Mouse (Mus musculus): ENCODE results near the gene Nos1ap. TPM values are rescaled to one million over a fixed set of nuclear protein-coding genes. Genes with fewer than 3 reads are reported as not detected.

Nos1ap gene
- polyA plus RNA-seq, 1 experiment from 2014 or later = 8.0 TPM

GRCm38 (mm10) chr1:170489450-170489849 is 100.2 kb downstream of the Nos1ap start:
- no peak for DNase-seq (ENCODE audit: low spot score)
- Histone ChIP-seq H3K27me3 (replicated peaks; ENCODE audit: insufficient read depth, low read length) (no peaks in the 10 kb centered on the region), H3K9ac (replicated peaks; ENCODE audit: low read depth) (no peak overlapping the region), H3K4me2 (replicated peaks; ENCODE audit: low read depth, low read length) (no peak overlapping the region), H3K27ac (ENCODE audit: low read length) (no peak overlapping the region), H3K4me1 (ENCODE audit: insufficient read depth, low read depth, low read length) (no peaks in the 10 kb centered on the region), H3K4me3 (ENCODE audit: low read depth, low read length) (no peak overlapping the region), H3K9me3 (ENCODE audit: low read length) (no peaks in the 10 kb centered on the region), H3K36me3 (ENCODE audit: insufficient read depth, low read length) (no peaks in the 10 kb centered on the region)
- ATAC-seq = no peak
- TF ChIP-seq EP300 (IDR thresholded peaks at IDR 0.05) = no peak
- no peak for TF ChIP-seq CTCF (IDR thresholded peaks at IDR 0.05)
- 86% methylated on average over 6 of the region's 6 CpGs for WGBS

GRCm38 (mm10) chr1:170485119-170485518 is 104.5 kb downstream of the Nos1ap start:
- Histone ChIP-seq H3K9me3 (ENCODE audit: low read length) (no peaks in the 10 kb centered on the region), H3K27me3 (replicated peaks; ENCODE audit: insufficient read depth, low read length) (no peaks in the 10 kb centered on the region), H3K36me3 (ENCODE audit: insufficient read depth, low read length) (no peaks in the 10 kb centered on the region), H3K9ac (replicated peaks; ENCODE audit: low read depth) (no peak overlapping the region), H3K4me1 (ENCODE audit: insufficient read depth, low read depth, low read length) (no peaks in the 10 kb centered on the region), H3K27ac (ENCODE audit: low read length) (no peak overlapping the region), H3K4me2 (replicated peaks; ENCODE audit: low read depth, low read length) (no peak overlapping the region), H3K4me3 (ENCODE audit: low read depth, low read length) (no peak overlapping the region)
- 22% methylated on average over 4 of the region's 4 CpGs for WGBS
- ATAC-seq = no peak
- DNase-seq (ENCODE audit: low spot score) = peak; percentile 14
- TF ChIP-seq CTCF (IDR thresholded peaks at IDR 0.05) = no peak

GRCm38 (mm10) chr1:170482236-170482905 is 107.3 kb downstream of the Nos1ap start:
- TF ChIP-seq CTCF (IDR thresholded peaks at IDR 0.05) (no peak), EP300 (IDR thresholded peaks at IDR 0.05) (no peak)
- ATAC-seq = no peak
- DNase-seq (ENCODE audit: low spot score) = no peak
- 64% methylated on average over 7 of the region's 8 CpGs for whole genome bisulfite sequencing
- H3K36me3 ChIP-seq (ENCODE audit: insufficient read depth, low read length) = no peaks in the 10 kb centered on the region
- H3K4me2 ChIP-seq (replicated peaks; ENCODE audit: low read depth, low read length) = no peak overlapping the region
- peaks cover 5% of the 10 kb centered on the region; the same call in 1 of the 2 replicates for H3K4me1 ChIP-seq (ENCODE audit: insufficient read depth, low read depth, low read length)
- no peak overlapping the region for H3K27ac ChIP-seq (ENCODE audit: low read length)
- no peak overlapping the region for H3K4me3 ChIP-seq (ENCODE audit: low read depth, low read length)
- no peak overlapping the region for H3K9ac ChIP-seq (replicated peaks; ENCODE audit: low read depth)
- H3K27me3 ChIP-seq (replicated peaks; ENCODE audit: insufficient read depth, low read length) = no peaks in the 10 kb centered on the region
- no peaks in the 10 kb centered on the region for H3K9me3 ChIP-seq (ENCODE audit: low read length)

- no peak overlapping the region for H3K4me3 ChIP-seq (ENCODE audit: low read depth, low read length)
- no peaks in the 10 kb centered on the region for H3K27me3 ChIP-seq (replicated peaks; ENCODE audit: insufficient read depth, low read length)
- ATAC-seq = no peak
- no peak for TF ChIP-seq CTCF (IDR thresholded peaks at IDR 0.05)
- no peak for TF ChIP-seq EP300 (IDR thresholded peaks at IDR 0.05)
- peaks cover 5% of the 10 kb centered on the region; the same call in 1 of the 2 replicates for H3K4me1 ChIP-seq (ENCODE audit: insufficient read depth, low read depth, low read length)
- H3K27ac ChIP-seq (ENCODE audit: low read length) = peak overlapping the region; percentile 20; the same call in 1 of the 2 replicates
- no peaks in the 10 kb centered on the region for H3K9me3 ChIP-seq (ENCODE audit: low read length)
- no peak overlapping the region for H3K4me2 ChIP-seq (replicated peaks; ENCODE audit: low read depth, low read length)
- DNase-seq (ENCODE audit: low spot score) = no peak
- H3K9ac ChIP-seq (replicated peaks; ENCODE audit: low read depth) = no peak overlapping the region
- WGBS = 58% methylated on average over 3 of the region's 3 CpGs
- H3K36me3 ChIP-seq (ENCODE audit: insufficient read depth, low read length) = no peaks in the 10 kb centered on the region
Observed at GRCm38 (mm10) chr1:170481093-170481492, 108.6 kb downstream of the Nos1ap start.

- no peaks in the 10 kb centered on the region for H3K27me3 ChIP-seq (replicated peaks; ENCODE audit: insufficient read depth, low read length)
- no peak overlapping the region for H3K27ac ChIP-seq (ENCODE audit: low read length)
- TF ChIP-seq EP300 (IDR thresholded peaks at IDR 0.05) (no peak; the same call in 1 of the 2 replicates), CTCF (IDR thresholded peaks at IDR 0.05) (no peak)
- 1% methylated on average over 3 of the region's 3 CpGs for WGBS
- no peak overlapping the region for H3K9ac ChIP-seq (replicated peaks; ENCODE audit: low read depth)
- DNase-seq (ENCODE audit: low spot score) (no peak), ATAC-seq (peak; percentile 60)
- H3K4me2 ChIP-seq (replicated peaks; ENCODE audit: low read depth, low read length) = no peak overlapping the region
- no peaks in the 10 kb centered on the region for H3K36me3 ChIP-seq (ENCODE audit: insufficient read depth, low read length)
- no peak overlapping the region for H3K4me3 ChIP-seq (ENCODE audit: low read depth, low read length)
- H3K9me3 ChIP-seq (ENCODE audit: low read length) = no peaks in the 10 kb centered on the region
- H3K4me1 ChIP-seq (ENCODE audit: insufficient read depth, low read depth, low read length) = peaks cover 5% of the 10 kb centered on the region; the same call in 1 of the 2 replicates
Observed at GRCm38 (mm10) chr1:170479458-170479798, 110.2 kb downstream of the Nos1ap start.

GRCm38 (mm10) chr1:170478791-170479457 is 110.7 kb downstream of the Nos1ap start:
- Histone ChIP-seq H3K27ac (ENCODE audit: low read length) (peak overlapping the region; percentile 16; the same call in 1 of the 2 replicates), H3K4me1 (ENCODE audit: insufficient read depth, low read depth, low read length) (peaks cover 5% of the 10 kb centered on the region; the same call in 1 of the 2 replicates), H3K4me3 (ENCODE audit: low read depth, low read length) (no peak overlapping the region), H3K36me3 (ENCODE audit: insufficient read depth, low read length) (no peaks in the 10 kb centered on the region), H3K27me3 (replicated peaks; ENCODE audit: insufficient read depth, low read length) (no peaks in the 10 kb centered on the region), H3K4me2 (replicated peaks; ENCODE audit: low read depth, low read length) (no peak overlapping the region), H3K9me3 (ENCODE audit: low read length) (no peaks in the 10 kb centered on the region), H3K9ac (replicated peaks; ENCODE audit: low read depth) (no peak overlapping the region)
- WGBS = 42% methylated on average over 4 of the region's 4 CpGs
- TF ChIP-seq EP300 (IDR thresholded peaks at IDR 0.05) (peak; percentile 69; the same call in 1 of the 2 replicates), CTCF (IDR thresholded peaks at IDR 0.05) (no peak)
- DNase-seq (ENCODE audit: low spot score) (peak; percentile 65), ATAC-seq (peak; percentile 67)

All from lung, postnatal 0 days (tissue).